Mouse (Mus musculus): ENCODE measurements around the gene Ring1.

The Ring1 gene

DNA sequence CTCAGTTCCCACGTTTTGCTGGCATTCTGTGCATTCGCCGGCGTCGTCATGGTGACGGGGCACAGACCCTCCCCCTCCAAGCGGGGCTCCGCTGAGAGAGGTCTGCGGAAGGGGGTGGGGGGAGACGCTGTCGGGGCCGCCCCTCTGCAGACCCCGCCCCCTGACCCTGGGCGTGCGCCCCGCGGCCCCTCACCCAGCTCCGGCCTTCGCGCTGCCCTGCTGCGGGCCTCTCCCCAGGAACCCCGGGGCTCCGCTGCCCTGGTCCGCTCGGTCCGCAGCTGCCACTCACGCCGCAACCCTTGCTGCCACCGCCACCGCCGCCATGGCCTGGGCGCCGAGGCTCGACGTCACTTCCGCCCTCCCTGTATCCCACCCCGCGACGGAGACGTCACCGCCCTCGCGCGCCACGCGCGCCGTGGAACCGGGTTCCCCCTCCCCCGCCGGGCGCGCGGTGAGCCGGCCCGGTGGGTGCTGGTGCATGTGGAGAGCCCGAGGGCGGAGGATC lies at the start of gene Ring1:
Gene Ring1 (minus strand): TSS at position 364 of the 505 bp plus-strand sequence.
- no peak for DNase-seq (ENCODE audit: extremely low read depth, low read depth, low spot score)

DNA sequence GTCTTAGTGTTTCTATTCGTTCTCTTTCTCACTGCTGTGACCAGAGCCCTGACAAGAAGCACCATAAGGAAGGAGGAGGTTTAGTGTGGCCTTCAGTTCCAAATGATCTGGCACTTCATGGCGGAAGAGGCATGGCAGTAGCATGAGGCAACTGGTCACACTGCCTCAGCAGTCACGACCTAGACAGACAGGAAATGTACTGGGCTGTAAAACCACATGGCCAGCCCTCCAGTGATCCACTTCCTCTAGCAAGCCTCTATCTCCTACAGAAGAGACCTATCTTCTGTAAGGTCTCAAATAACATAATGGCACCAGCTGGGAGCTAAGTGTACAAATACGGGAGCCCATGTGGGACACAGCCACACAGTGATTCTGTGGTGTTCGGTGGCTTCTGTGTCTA lies 47.6 kb upstream of the Ring1 start:
- no peak for DNase-seq (ENCODE audit: extremely low read depth, low read depth, low spot score)

DNA sequence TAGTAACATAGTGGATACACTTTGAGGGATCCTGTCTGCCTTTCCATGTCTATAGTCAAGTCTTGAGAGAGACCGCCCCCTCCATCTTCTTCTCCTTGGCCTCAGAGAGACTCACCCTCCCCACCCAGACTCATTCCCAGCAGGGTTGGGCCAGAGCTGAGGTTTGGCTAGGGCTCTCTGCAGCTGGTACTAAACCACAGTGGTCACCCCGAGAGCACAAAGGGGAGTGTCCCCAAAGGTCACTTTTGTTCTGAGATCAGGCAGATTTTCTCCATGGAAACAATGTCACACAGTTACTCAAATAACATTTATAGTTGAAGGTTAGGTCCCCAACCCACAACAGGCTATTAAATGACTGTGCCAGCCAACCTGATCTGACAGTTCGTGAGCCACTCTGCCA lies 44.4 kb upstream of the Ring1 start:
- no peak for DNase-seq (ENCODE audit: extremely low read depth, low read depth, low spot score)

DNA sequence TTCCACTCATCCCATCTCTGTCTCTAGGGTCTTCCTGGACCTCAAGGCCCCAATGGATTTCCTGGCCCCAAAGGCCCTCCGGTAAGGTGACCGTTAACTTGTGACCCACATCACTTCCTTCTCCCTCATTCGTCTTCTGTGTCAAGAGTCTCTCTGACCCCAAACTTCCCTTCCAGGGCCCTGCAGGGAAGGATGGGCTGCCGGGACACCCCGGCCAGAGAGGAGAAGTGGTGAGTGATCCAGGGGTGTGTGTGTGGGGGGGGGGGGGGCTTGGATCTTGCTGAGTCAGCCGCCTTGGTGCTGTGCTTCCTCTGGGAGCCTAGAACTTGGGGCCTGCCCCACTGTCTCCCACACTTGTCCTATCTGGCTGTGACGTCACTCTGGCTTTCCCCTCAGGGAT lies 32.7 kb upstream of the Ring1 start:
- DNase-seq (ENCODE audit: extremely low read depth, low read depth, low spot score) = no peak

DNA sequence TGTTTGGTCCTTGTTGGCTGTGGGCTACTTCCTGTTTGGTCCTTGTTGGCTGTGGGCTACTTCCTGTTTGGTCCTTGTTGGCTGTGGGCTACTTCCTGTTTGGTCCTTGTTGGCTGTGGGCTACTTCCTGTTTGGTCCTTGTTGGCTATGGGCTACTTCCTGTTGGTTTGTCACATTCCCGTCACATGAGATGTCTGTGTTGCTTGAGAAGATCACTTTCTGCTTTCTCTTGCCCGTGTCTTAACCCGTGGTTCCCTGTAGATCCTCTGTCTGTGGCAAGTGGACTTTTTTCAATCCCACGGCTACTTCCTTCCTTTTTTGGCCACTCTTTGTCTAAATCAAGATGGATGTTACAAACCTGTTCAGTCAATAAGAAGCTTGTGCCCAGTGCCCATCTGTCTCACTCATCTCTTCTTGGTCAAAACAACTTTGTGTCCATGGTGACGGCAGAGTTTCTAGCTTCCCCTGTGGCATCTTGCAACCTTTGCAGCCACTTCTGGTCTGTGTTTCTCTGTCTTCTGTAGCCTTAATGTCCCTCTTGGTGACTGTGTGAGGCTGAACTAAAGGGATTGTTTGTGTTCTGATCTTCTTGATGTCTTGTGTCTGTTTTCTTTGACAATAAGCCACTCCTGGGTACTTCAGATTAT lies 23.0 kb upstream of the Ring1 start:
- no peak for DNase-seq (ENCODE audit: extremely low read depth, low read depth, low spot score)

DNA sequence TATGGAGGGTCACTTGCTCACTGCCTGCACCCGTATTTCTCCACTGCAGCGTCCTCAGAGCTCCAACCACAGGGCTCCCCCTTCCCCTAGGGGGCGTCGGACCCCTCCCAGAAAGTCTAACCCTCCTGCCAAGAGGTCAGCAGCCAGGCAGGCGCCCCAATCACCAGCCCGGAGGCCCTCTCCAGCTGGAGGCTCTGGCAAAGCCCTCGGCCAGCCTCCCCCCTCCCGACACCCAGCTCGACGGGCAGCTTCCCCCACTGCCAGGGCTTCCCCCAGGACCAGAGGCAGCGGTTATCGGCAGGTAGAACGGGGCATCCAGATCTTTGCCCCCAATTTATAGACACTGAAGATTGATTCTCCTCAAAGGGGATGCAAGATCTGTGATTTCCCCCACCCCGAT lies 21.5 kb upstream of the Ring1 start:
- no peak for DNase-seq (ENCODE audit: extremely low read depth, low read depth, low spot score)

DNA sequence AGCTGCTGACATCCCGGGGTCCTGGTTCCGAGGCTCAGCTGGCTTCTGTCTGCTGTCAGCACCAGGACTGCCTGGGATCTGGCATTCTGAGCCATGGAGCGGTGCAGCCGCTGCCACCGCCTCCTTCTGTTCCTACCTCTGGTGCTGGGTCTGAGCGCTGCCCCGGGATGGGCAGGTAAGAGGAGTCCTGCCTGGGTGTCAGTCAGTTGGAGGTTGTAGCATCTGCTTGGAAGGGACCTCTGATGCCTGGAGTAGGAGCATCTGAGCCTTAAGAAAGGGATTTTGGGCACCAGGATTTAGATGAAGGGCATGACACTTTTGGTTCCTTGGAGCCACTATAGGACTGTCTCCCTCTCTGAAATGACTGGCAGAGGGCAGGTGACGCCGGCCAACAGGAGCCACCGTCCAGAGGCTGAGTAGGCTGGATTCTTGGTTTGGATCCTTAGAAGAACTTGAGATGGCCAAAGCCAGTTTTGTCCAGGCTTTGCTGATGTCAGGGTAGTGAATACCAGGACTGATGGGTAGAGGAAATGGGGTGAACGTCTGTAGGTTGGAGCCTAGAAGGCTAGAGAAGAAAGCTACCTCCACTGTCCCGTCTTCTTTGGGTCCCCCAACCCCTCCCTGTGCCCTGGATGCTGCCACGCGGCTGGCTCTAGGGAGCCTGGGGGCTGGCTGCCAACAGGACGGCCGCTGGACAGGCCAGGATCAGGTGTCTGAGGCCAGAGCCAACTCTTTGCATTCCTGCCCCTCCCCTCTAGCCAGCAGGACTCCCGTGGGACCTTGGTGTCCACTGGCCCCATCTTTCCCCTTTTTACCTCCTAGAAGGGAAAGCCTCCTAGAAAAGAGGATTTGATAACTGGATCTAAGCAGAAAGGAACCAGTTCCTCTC lies 15.3 kb upstream of the Ring1 start:
- DNase-seq (ENCODE audit: extremely low read depth, low read depth, low spot score) = no peak

DNA sequence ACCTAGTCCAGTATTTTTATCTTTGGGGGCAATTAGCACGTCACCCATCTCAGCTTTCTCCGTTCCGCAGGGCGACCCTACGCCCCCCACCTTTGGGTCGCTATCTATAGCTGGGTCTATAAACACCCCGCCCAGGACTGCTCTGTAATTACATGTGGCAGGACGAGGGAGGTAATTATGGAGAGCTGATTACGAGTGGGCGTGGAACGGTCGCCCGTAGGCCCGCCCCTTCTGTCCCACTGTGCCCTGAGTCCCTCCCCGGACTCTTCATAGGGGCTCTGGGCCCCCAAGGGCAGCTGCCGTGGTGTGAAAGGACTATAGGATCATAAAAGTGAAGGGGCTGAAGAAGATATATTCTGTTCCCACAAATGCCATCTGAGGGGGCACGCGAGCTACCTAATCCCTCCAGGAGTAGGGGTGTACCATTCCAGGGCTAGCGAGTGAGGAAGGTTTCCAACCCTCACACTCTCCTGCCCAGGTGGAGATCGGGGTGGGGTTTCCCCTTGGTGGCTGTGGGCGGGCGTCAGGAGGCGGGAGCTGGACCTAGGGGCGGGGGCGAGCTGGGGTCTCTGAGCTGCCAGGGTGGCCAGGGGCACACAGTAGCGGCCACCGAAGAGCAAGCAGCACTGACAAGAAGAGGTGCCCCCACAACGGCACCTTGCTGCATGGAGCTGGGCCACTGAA lies 14.5 kb upstream of the Ring1 start, which contains the start of gene Col11a2:
Gene Col11a2 (plus strand): TSS at position 560 of the 684 bp plus-strand sequence.
- DNase-seq (ENCODE audit: extremely low read depth, low read depth, low spot score) = no peak

DNA sequence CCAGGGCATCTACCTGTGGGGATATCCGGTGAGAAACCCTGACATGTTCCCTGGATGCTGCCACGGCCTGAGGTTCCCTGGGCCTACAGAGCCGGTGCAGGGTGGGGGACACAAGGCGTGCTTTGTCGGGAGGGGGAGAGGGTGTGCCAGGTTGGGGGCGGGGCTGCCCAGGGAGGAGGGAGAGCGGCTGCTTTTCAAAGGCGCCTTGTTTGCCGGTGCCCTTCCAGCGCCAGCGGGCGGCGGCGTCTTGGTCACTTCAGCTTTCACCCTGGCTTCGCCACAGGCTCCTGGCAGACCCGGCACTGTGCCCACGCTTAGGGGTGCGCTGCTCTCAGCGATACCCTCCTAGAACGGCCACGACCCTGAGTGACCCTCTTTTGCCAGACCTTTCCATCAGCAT lies 14.0 kb upstream of the Ring1 start:
- DNase-seq (ENCODE audit: extremely low read depth, low read depth, low spot score) = no peak

DNA sequence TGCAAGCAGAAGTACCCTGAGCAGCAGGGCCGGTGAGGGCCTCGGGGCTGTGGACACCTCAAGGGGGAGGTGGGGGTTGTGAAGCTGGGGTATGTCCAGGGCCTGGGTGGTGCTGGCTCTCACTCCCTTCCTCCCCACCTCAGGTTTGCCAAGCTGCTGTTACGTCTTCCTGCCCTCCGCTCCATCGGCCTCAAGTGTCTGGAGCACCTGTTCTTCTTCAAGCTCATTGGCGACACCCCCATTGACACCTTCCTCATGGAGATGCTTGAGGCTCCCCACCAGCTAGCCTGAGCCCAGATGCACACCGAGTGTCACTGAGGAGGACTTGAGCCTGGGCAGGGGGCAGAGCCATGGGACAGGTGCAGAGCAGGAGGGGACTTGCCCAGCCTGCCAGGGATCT lies 12.8 kb upstream of the Ring1 start:
- DNase-seq (ENCODE audit: extremely low read depth, low read depth, low spot score) = no peak

DNA sequence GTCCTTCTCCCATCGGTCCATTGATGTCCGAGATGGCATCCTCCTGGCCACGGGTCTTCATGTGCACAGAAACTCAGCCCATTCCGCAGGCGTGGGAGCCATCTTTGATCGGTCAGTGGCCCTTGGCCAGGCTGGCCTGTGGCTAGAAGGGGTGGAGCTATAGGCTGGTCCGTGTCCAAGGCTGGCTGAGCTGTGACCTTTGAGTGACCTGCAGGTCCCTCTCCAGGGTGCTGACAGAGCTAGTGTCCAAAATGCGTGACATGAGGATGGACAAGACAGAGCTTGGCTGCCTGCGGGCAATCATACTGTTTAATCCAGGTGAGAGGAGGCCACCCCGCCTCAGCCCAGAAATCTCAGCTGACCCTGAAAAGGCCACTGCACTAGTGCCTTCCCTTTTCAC lies 12.2 kb upstream of the Ring1 start:
- no peak for DNase-seq (ENCODE audit: extremely low read depth, low read depth, low spot score)

DNA sequence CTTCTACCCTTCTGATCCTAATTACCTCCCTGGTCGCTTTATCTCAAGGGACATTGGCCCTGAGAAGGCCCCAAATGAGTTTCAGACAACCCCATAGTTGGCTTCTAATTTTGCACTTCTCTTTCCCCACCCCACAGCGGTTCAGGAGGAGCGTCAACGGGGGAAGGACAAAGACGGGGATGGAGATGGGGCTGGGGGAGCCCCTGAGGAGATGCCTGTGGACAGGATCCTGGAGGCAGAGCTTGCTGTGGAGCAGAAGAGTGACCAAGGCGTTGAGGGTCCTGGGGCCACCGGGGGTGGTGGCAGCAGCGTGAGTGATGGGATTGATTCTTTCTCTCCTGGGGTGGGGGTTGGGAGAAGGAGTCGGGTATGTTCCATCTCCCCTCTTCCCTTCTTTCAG lies 11.0 kb upstream of the Ring1 start:
- DNase-seq (ENCODE audit: extremely low read depth, low read depth, low spot score) = no peak

DNA sequence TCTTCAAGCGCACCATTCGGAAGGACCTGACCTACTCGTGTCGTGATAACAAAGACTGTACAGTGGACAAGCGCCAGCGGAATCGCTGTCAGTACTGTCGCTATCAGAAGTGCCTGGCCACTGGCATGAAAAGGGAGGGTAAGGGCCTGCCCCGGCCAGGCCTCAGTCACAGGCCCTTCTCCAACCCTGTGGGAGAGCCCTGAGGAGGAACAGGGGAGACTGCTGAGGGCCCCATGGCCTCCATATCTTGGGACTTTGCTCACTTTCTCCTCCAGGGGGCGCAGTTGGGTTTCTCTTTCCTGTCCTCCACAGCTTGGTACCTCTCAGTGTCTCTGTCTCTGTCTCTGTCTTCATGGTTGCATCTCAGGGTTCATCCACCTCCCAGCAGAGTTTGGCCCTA lies 9.6 kb upstream of the Ring1 start:
- DNase-seq (ENCODE audit: extremely low read depth, low read depth, low spot score) = no peak

DNA sequence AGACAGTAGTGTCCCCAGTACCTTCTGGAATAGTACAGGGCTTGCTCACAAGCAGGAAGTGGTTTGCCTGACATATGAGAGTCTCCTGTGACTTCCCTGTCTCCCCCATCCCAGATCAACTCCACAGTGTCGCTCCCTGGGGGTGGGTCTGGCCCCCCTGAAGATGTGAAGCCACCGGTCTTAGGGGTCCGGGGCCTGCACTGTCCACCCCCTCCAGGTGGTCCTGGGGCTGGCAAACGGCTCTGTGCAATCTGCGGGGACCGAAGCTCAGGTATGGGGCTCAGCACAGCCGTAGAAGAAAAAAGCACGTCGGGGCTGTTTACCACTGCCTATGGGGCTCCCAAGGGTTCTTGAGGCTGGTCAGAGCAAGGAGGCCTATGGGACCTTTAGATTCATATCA lies 9.0 kb upstream of the Ring1 start:
- DNase-seq (ENCODE audit: extremely low read depth, low read depth, low spot score) = no peak

DNA sequence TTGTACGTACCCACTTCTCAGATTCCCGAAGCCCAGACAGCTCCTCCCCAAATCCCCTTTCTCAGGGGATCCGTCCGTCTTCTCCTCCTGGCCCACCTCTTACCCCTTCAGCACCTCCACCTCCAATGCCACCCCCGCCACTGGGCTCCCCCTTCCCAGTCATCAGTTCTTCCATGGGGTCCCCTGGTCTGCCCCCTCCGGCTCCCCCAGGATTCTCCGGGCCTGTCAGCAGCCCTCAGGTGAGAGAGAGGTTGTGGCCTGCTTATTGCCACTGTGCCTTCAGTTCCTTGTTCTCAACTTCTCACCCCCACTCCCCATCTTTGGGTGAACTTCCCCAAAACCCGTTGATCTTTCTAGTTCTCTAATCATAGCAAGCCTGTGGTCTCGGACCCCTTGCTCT lies 8.3 kb upstream of the Ring1 start:
- DNase-seq (ENCODE audit: extremely low read depth, low read depth, low spot score) = no peak

DNA sequence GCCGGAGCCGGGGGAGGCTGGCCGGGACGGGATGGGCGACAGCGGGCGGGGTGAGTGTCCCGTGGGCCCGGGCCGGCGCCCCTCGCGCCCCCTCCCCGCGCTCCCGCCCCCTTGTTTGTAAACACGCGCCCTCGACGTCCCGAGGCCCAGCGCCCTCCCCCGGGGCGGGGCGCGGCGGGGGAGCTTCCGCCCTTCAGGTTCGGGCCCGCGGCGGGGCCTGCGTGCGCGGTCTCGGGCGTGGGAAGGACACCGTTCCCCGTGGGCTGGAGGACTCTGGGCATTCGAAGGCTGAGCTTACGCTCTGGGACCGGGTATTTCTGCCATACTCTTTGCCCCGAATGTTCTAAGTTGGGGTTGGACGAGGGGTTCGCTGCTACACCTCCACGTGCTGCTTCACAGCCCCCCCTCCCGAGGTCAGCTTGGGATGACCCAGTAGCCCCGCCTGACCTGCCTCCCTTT lies 7.7 kb upstream of the Ring1 start:
- DNase-seq (ENCODE audit: extremely low read depth, low read depth, low spot score) = no peak

DNA sequence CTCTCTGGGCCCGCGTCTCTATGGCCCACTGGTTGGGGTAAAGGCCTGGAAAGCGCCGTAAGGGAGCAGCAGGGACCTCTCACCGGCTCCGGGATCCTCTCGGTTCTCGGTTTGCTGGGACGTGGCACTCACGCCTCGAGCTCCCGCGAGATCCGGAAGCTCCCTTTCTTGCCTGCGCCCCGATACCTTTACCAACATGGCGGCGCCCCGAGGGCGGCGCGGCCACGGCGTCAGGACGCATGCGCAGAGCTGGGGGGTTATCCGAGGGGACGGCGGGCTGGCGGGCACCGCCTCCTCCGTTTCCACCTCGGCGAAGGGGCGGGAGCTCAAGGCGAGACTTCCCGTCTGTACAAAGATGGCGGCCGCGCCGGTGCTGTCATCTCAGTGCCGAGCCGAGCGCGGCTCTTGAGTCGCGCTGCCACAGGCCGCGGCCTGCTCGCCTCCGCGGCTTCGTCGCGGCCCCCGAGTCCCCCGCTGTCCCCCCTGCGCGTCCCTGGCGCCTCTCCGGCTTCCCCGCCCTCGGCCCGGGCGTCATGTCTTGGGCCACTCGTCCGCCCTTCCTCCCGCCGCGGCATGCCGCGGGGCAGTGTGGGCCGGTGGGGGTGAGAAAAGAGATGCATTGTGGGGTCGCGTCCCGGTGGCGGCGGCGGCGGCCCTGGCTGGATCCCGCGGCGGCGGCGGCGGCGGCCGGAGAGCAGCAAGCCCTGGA lies 7.1 kb upstream of the Ring1 start, which contains the start of the genes Slc39a7 and Rxrb:
Gene Slc39a7 (minus strand): TSS at position 218 of the 709 bp plus-strand sequence.
Gene Rxrb (plus strand): TSS at position 348 of the 709 bp plus-strand sequence.
- DNase-seq (ENCODE audit: extremely low read depth, low read depth, low spot score) = peak; percentile 36

DNA sequence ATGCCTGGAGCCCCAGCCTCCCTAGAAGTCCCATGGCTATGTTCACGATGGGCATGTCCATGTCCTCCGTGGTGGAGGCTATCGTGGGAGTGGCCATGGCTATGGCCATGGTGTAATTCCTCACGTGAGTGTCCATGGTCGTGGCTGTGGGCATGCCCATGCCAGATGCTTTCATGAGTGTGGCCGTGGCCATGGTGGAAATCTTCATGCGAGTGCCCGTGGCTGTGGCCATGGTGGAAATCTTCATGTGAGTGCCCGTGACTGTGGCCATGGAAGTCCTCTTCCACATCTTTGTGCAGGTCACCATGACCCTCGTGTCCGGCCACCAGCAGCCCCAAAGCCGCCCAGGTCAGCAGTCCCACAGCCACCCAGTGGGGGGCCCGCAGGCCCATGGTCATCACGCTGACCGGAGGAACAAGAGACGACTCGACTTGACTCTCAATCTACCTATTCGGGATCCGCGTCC lies 6.4 kb upstream of the Ring1 start:
- DNase-seq (ENCODE audit: extremely low read depth, low read depth, low spot score) = no peak

DNA sequence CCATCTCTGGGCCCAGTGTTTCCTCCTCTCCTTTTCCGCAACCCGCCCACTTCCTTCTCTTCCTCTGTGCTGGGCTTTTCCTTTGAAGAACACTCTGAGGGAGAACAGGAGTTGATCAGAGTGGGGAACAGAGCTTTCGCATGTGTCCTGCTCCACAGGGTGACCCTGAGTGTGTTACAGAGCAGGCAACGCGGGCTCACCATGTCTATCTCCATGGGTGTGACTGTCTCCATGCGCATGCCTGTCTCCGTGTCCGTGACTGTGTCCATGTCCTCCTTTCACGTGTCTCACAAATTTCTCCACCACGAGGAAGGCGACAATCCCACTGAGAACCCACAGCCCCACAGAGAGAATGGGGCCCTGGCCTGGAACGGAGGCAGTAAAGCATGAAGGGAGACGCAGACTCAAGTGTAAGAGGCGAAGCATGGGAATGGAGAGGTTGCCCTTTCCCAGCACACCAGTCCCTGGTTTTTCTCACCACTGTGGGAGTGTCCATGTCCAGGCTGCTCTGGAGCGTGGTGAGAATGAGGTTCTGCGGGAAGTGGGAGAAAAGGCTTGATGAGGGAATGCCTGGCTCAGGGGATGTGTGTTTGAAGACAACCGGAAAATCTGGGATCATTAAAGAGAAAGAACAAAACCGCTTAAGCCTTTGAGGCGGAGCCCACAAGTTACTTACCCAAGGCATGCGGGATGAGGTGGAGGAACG lies 5.6 kb upstream of the Ring1 start:
- DNase-seq (ENCODE audit: extremely low read depth, low read depth, low spot score) = no peak

Data from fat pad, adult 2 months (tissue).